Mouse (Mus musculus) embryonic fibroblast, embryonic 13.5 days (primary cell): ENCODE measurements around the gene Olfr1510. TPM values are rescaled to one million over a fixed set of nuclear protein-coding genes. Genes with fewer than 3 reads are reported as not detected.
"Not testable (repeated sequence)": the region's sequence is repeated elsewhere in the genome, so short reads cannot be mapped to it uniquely, and the experiment has no call there.

ENCODE experiments used
- H3K27ac ChIP-seq: 2 replicates; pipeline ENCODE4 v1.5.1; 2012; ENCODE audit warnings: low read length, control low read depth, inconsistent platforms; ENCODE audit not compliant: insufficient read depth
- H3K4me1 ChIP-seq: 2 replicates; pipeline ENCODE4 v1.6.1; 2011; ENCODE audit warnings: low read length; ENCODE audit not compliant: control insufficient read depth, insufficient read depth
- H3K4me3 ChIP-seq: 2 replicates; pipeline ENCODE4 v1.5.1; 2011; ENCODE audit warnings: mild to moderate bottlenecking, control low read depth, low read length; ENCODE audit not compliant: insufficient read depth
- CTCF ChIP-seq: IDR thresholded peaks from 2 replicates; pipeline ENCODE4 v1.5.1; 2011; ENCODE audit warnings: mild to moderate bottlenecking, control low read depth, low read length, moderate library complexity, borderline replicate concordance; ENCODE audit not compliant: insufficient read depth
- POLR2A ChIP-seq: IDR thresholded peaks from 2 replicates; pipeline ENCODE4 v1.6.1; 2011; ENCODE audit warnings: low read depth, mild to moderate bottlenecking, control low read depth, low read length, moderate library complexity
- polyA plus RNA-seq: library from polyadenylated mRNA; stranded (reverse); fragments of >200 nt; gene quantifications from 2 replicates; pipeline ENCODE4 v1.2.4, GENCODE M21; 2011; ENCODE audit warnings: low read depth; ENCODE audit not compliant: missing spikeins, insufficient read length

Gene Olfr1510
- polyA plus RNA-seq: not detected in 2 replicates

DNA sequence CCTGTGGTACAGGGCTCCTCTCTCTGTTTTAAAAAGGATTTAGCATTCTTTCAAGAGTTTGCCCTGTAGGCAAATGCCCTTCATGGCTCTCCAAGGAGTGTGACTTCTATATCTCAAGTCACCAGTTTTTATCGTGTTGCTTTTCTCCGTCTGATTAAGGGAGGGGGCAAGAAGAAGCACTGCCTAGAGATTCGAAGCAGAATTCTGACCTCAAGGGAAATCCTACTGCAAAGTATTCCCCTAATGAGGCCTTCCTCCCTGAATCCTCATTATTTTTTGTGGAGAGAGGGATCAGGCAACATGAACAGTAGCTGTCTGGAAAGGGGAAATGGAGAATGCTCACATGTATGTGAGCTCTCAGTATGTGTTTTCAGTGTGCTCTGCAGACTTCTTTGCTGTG is at the start of gene Olfr1510:
Gene Olfr1510, minus strand, starts transcription at position 101 of the 400 bp plus-strand sequence.
- H3K4me1 ChIP-seq: no peaks in the 10 kb centered on the region
- H3K27ac ChIP-seq: no peak within 1 kb of the TSS
- TF ChIP-seq POLR2A: no peak
- no peak for TF ChIP-seq CTCF
- no peak within 1 kb of the TSS for H3K4me3 ChIP-seq

GRCm38 (mm10) chr14:52461928-52462327 is 47.8 kb upstream of the Olfr1510 start:
- no peak overlapping the region for H3K4me3 ChIP-seq
- no peaks in the 10 kb centered on the region for H3K4me1 ChIP-seq
- no peak overlapping the region for H3K27ac ChIP-seq
- TF ChIP-seq POLR2A (no peak), CTCF (no peak)

GRCm38 (mm10) chr14:52451138-52451537 is 37.0 kb upstream of the Olfr1510 start:
- no peak overlapping the region for H3K27ac ChIP-seq
- H3K4me1 ChIP-seq: no peaks in the 10 kb centered on the region
- H3K4me3 ChIP-seq: no peak overlapping the region
- TF ChIP-seq CTCF (no peak), POLR2A (no peak)

DNA sequence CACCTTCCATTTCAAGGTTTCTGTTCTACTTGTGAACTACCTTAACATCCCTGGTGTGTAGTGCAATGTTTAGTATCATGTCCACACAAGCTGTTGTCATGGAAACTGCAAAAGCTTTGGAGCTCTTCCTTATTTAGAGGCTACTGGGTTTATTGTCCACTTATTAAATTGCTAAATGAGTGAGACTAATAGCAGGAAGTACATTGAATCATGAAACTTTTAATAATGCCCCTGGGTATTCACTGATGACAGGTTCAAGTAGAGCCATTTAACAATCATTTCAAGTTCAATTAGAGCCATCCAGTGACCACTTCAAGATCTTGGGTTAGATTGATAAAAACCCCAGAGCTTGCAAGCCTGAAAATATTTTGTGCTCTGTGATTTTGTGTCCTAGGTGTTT is 28.5 kb upstream of the Olfr1510 start, which contains the start of gene Olfr1509:
Gene Olfr1509, plus strand, starts transcription at position 301 of the 400 bp plus-strand sequence.
- no peak within 1 kb of the TSS for H3K27ac ChIP-seq
- H3K4me3 ChIP-seq: no peak within 1 kb of the TSS
- TF ChIP-seq CTCF: no peak
- no peak for TF ChIP-seq POLR2A
- no peaks in the 10 kb centered on the region for H3K4me1 ChIP-seq

- Histone ChIP-seq H3K4me3 (no peak overlapping the region), H3K4me1 (no peaks in the 10 kb centered on the region), H3K27ac (no peak overlapping the region)
- TF ChIP-seq CTCF (no peak), POLR2A (no peak)
These were observed 13.5 kb upstream of the Olfr1510 start for GRCm38 (mm10) chr14:52427686-52428085.

- H3K4me3 ChIP-seq, H3K4me1 ChIP-seq, H3K27ac ChIP-seq: not testable (repeated sequence)
These were observed 3.8 kb downstream of the Olfr1510 start for GRCm38 (mm10) chr14:52410142-52410919.

DNA sequence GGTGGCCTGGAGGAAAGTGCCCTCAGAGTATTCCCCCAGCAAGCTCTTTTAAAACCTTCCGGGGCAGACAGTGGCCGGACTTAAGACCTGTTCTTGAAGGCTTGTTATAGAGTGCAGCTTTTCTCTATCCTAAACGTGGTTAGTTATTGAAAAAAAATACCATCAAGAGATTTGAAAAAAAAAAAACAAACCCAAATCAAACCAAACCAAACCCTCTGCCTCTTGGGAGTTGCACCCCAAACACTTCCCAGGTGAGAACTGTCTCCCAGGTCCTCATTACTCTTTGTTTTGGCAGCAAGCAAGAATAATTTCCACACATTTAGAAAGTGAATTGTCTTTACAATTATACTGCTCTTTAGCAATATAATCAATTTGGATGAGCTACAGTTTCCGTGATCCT is 16.9 kb downstream of the Olfr1510 start, which contains the start of gene Olfr1511:
Gene Olfr1511, minus strand, starts transcription at position 101 of the 400 bp plus-strand sequence.
- Histone ChIP-seq H3K4me1 (no peaks in the 10 kb centered on the region), H3K27ac (no peak within 1 kb of the TSS), H3K4me3 (no peak within 1 kb of the TSS)
- no peak for TF ChIP-seq CTCF
- TF ChIP-seq POLR2A: no peak

- not testable (repeated sequence) for H3K27ac ChIP-seq, H3K4me3 ChIP-seq, H3K4me1 ChIP-seq
These were observed 23.9 kb downstream of the Olfr1510 start for GRCm38 (mm10) chr14:52390084-52390848.

- H3K4me1 ChIP-seq: no peaks in the 10 kb centered on the region
- H3K27ac ChIP-seq: no peak within 1 kb of the TSS
- no peak within 1 kb of the TSS for H3K4me3 ChIP-seq
- TF ChIP-seq CTCF: no peak
- no peak for TF ChIP-seq POLR2A
These were observed 35.1 kb downstream of the Olfr1510 start, which contains the start of gene Olfr1512 for GRCm38 (mm10) chr14:52379068-52379467. TSS of gene Olfr1512 (minus strand) at chr14:52379168.

GRCm38 (mm10) chr14:52368741-52369140 is 45.4 kb downstream of the Olfr1510 start:
- no peak overlapping the region for H3K4me3 ChIP-seq
- H3K27ac ChIP-seq: no peak overlapping the region
- no peaks in the 10 kb centered on the region for H3K4me1 ChIP-seq
- TF ChIP-seq CTCF (no peak), POLR2A (no peak)

Other genes with a start within 250 kb of the Olfr1510 start
- 83.0 and 88.6 TPM in 2 replicates for gene Supt16, start 217.0 kb downstream of the Olfr1510 start, polyA plus RNA-seq
- 141 and 146 TPM in 2 replicates for gene Chd8, start 156.6 kb downstream of the Olfr1510 start, polyA plus RNA-seq
- 38.2 and 44.0 TPM in 2 replicates for gene Tox4, start 135.2 kb downstream of the Olfr1510 start, polyA plus RNA-seq
- gene Rab2b, start 134.8 kb downstream of the Olfr1510 start, polyA plus RNA-seq: 31.1 and 45.6 TPM in 2 replicates
- 49.1 and 49.4 TPM in 2 replicates for gene Mettl3, start 109.2 kb downstream of the Olfr1510 start, polyA plus RNA-seq
- 12.1 and 15.6 TPM in 2 replicates for gene Sall2, start 85.6 kb downstream of the Olfr1510 start, polyA plus RNA-seq
- not detected in 2 replicates for gene Olfr1513, start 58.0 kb downstream of the Olfr1510 start, polyA plus RNA-seq
- gene Olfr1512, start 35.2 kb downstream of the Olfr1510 start, polyA plus RNA-seq: not detected in 2 replicates
- not detected in 2 replicates for gene Olfr1511, start 17.0 kb downstream of the Olfr1510 start, polyA plus RNA-seq
- gene Olfr1509, start 28.6 kb upstream of the Olfr1510 start, polyA plus RNA-seq: not detected in 2 replicates
- not detected in 2 replicates for gene Olfr1508, start 53.1 kb upstream of the Olfr1510 start, polyA plus RNA-seq
- gene Olfr1507, start 81.4 kb upstream of the Olfr1510 start, polyA plus RNA-seq: not detected in 2 replicates